Mouse (Mus musculus) right cerebral cortex, postnatal 14 days (tissue): ENCODE data around the gene Prkca.

ENCODE experiments used
- DNase-seq: peaks from one replicate; pipeline ENCODE4 v3.0.0; 2022

The Prkca gene

GRCm38 (mm10) chr11:108228497-108228896 lies 115.2 kb downstream of the Prkca start:
- no peak for DNase-seq

- DNase-seq: no peak
These were observed 117.5 kb downstream of the Prkca start for GRCm38 (mm10) chr11:108226248-108226647.

- DNase-seq: no peak
These were observed 119.3 kb downstream of the Prkca start for GRCm38 (mm10) chr11:108224233-108224973.

DNA sequence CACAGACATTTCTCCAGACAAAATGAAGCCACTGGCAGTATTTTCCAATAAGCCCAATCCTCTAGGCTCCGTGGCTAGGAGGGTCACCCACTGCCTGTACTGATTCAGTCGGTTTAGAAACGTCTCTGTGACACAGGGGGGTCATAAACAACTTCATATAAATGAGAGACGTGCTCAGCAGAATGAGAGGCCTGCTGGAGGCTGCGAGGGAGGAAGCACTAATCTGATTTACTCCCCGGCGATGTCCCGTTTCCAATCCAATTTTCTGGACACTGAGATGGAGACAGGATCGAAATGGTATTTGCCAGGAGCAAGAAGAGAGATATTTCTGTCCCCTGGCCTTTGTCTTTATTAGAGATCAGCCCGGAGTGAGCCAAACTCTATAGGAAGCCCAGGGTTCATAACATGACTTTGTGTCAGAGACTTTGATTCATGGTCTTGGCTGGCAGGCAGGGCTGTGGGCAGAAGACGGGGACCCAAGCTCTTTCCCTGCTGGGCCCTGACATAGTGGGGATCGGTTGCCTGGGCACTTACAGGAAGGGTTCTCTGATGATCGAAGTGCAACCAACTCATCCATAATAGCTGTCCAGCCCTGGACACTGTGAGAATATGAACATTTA lies 120.0 kb downstream of the Prkca start:
- DNase-seq: no peak

DNA sequence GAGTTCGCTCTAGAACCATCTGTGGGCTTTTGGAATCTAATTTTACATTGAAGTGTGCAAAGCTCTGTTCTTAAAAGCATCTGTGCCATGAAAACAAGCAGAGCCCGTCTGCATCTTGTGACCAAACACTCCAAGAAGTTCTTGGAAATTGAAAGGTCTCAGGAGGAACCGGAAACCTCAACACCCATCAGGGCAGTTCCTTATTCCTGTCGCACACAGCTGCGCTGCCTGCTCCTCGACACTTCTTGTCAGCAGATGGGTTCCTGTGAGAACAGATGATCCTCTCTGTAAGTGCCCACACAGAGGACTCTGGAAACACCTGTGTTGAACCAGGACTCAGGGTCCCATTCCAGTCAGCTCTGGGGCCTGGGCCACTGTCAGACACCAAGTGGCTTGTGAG lies 120.6 kb downstream of the Prkca start:
- no peak for DNase-seq

DNA sequence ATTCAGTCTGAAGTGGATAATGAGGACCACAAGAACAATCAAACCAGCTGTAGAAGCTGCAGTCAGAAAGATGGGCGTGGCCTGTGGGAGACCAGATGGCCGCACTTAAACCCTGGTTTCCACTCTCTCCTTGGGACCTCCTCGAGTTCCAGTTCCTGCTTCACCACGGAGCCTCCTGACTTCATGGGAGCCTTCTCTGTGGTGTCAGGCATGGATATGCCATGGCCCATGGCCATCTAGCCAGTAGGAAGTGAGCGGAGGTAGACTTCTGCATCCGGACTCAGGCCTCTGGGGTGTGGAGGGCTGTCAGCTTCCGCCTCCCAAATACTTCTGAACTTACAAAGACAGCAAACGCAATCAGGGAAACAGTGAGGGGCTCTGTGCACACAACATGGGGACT lies 121.1 kb downstream of the Prkca start:
- no peak for DNase-seq

- DNase-seq: no peak
These were observed 121.7 kb downstream of the Prkca start for GRCm38 (mm10) chr11:108222026-108222425.

DNA sequence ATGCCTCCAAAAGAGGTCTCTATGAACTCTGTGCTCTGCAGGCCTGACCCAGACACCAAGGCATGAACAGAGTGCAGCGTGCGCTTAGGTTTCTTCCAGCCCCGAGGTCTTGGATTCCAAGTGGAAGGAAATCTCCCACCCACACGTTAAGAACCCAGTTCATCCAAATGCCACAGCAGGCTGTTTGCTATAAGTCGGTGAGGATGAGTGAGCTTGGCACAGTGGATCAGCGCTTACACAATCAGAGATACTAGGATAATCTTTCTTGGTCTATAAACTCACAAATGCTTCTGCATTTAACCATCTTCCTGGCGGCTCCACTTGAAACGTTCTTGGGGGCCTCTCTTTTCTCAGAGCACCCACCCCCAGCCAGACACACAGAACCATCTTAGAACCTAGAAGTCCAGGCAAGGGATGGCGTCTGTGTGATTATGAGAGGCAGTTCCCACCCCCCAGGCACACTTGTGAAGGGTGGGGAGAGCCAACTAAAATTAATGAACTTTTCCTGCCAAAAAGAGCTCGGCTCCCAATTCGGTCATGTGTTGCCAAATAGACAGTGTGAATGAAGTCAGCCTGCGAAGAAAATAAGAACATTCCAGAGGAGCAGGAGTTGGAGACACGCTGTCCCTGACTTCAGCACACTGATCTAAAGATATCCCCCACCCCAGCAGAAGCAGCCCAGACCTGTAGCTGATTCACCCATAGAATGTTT lies 122.4 kb downstream of the Prkca start:
- DNase-seq: no peak

DNA sequence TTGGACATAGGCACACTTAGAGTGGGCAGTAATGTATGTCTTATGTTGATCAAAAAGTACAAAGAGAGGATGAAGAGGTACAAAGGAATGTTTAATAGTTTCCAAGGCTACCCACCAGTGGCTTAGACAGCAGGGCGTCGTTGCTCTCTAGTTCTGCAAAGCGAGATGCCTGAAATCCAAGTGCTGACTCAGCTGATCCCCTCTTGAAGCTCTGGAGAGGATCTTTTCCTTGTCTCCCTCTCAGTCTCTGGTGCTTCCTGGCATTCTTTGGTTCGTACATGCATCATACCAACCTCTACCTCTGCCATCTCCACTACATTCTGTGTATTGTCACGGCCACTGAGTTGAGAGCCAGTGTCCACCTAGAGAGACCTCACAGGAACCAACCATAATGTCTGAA lies 123.1 kb downstream of the Prkca start:
- no peak for DNase-seq

- DNase-seq: no peak
These were observed 126.7 kb downstream of the Prkca start for GRCm38 (mm10) chr11:108217043-108217442.

GRCm38 (mm10) chr11:108216064-108216463 lies 127.7 kb downstream of the Prkca start:
- DNase-seq: no peak

- no peak for DNase-seq
These were observed 128.3 kb downstream of the Prkca start for GRCm38 (mm10) chr11:108215466-108215865.

DNA sequence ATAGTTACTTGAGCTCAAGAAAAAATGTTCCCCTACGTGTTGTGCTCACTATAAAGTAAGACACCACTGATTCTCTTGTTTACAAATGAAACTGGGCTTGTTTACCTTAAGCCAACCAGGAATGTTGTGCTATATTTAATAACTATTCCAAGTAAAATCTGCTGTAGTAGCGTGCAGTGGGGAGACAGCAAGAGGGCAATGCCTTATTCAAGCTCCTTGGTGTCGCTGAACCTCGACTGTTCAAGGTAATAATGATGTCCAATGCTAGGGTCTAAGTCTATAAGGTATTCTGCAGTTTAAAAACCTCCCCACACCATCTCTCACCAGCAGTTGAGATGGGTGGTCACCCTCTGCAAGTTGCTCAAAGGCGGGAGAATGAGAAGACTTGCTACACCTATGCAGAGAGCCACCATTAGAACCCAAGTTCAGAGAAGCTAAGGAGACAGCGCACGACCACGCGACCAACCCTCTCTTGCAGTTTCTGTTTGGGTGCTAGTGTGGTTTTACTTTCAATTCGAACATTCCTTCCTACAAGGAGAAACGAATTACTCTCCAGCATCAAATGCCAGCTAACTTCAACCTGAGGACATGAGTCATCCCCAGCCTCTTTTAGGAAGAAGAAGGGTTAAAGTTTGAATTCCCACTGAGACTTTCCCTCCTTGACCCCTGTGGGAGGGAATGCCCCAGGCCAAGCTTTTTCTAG lies 129.1 kb downstream of the Prkca start:
- DNase-seq: no peak

DNA sequence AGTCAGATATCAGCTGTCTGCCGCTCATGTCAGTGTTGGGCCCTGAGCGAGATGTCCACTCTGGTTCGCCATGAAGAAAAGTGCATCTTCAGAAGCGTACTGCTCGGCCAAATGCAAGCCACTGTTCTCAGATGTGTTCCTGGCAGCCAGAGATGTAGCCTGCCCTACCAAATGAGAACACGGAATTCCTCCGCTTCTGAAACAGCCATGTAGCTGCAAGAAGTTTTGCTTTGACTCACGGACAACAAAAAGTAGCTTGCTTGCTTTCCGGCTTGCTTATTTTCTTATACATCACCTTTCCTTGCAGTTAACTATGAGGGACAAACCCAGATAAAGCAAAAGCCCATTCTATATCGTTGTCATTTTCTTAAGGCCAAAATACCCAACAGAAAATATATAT lies 129.9 kb downstream of the Prkca start:
- DNase-seq: no peak

- DNase-seq: no peak
These were observed 131.1 kb downstream of the Prkca start for GRCm38 (mm10) chr11:108212638-108213037.

DNA sequence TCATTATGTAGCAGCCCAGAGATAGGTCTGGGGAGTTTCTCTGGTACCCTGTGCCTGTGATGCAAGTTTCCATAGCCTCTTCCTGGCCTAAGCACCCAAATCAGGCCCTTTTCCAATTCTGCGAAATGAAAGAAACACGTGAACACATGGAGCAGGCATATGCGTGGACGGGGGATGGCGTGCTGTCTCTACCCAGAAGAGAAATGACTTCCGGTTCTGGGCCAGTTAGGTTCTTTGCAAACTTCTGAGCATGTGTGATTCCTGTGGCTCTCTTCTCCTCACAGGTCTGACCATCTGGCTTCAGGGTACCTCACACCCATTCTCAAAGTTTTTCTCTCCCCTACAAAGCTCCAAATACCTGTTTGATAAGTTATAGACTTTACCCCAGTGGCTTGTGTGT lies 131.7 kb downstream of the Prkca start:
- DNase-seq: no peak

DNA sequence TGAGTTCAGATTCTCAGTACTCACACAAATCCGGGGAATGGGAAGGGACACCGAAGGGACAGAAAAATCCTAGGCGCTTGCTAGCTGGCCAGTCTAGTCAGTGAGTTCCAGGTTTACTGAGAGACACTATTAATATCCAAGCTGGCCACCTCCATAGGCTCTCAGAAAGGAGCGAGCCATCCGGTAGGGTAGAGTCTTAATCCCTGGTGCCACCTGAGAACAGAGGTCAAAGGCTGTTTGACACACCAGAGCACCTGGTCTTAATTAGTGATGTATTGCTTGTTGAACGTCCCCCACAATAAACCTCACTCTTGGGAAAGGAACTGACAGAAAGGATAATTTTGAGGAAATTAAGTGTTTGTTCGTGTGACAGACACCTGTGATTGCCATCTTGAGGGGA lies 133.0 kb downstream of the Prkca start:
- no peak for DNase-seq

- no peak for DNase-seq
These were observed 137.1 kb downstream of the Prkca start for GRCm38 (mm10) chr11:108206602-108207001.

- no peak for DNase-seq
These were observed 138.9 kb downstream of the Prkca start for GRCm38 (mm10) chr11:108204895-108205248.

DNA sequence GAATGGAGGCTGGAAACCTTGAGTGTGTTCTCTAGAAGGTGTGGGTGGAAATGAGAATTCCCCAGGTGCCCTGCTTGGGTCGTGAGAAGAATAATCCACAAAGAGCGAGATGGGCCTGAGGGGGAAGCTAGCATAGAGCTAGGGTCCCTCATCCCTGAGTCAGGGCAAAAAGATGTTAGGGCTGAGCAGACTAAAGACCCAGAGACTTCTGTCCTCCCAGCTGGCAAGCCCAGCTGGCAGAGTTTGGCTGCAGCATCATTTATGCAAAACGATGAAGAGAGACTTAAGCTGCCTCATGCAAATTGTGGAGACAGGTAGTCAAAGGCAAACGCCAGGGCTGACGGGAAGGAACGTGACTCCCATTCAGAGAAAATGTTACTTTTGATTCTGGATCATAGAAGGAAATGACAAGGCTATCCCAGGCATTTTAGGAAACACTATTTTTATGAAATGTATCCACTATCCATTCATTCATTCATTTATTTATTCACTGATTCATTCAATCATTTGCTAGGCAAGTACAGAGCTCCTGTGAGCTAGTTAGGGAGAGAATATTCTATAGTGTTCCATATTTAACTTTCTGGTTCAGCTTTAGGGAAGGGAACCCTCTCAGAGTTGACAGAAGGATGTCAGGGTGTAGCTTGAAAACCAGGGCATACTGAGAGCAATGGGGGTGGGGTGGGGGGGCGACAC lies 139.4 kb downstream of the Prkca start:
- no peak for DNase-seq

DNA sequence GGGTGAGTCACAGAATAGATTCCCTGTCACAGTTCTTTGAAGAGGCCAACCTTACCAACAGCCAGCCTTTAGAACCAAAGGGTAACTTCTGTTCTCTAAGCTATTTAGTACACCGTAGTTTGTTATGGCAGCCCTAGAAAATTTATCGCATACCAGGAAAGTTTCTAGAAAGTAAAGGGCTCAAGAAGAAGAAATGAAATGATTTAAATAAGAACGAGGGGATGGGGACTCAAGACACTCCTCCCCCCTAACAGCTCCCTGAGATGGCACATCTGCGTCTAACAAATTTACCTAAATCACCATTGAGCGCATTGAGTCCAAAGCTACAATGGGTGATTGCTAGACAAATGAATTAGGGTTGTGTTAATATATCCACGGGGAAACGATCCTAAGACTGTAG lies 140.9 kb downstream of the Prkca start:
- no peak for DNase-seq

GRCm38 (mm10) chr11:108200679-108201586 lies 142.8 kb downstream of the Prkca start:
- DNase-seq: no peak
